Mouse (Mus musculus) adrenal gland, postnatal 36 days (tissue): ENCODE data around the gene Sdhaf3. TPM values are rescaled to one million over a fixed set of nuclear protein-coding genes. Genes with fewer than 3 reads are reported as not detected.
"Not testable (repeated sequence)": the region's sequence is repeated elsewhere in the genome, so short reads cannot be mapped to it uniquely, and the experiment has no call there.

Source experiments
- DNase-seq, 2 experiments: peaks; one replicate each; pipeline ENCODE4 v3.0.0; 2021; ENCODE audit warnings: mixed read lengths in 1 of 2
- long read RNA-seq, 2 experiments: library from polyadenylated mRNA; stranded (forward); transcript quantifications; one replicate each; pipeline ENCODE4 v2.0.0; 2021; ENCODE audit warnings: borderline sequencing depth in 2 of 2
- total RNA-seq, 2 experiments: library from RNA; stranded (reverse); gene quantifications; 2 replicates each; pipeline ENCODE4 v1.2.3; 2021

The Sdhaf3 gene
- 1 to 10 TPM; 4.5 to 6.2 TPM for total RNA-seq
- long read RNA-seq, experiment 1, full-length matches to known transcripts, result 17 of 17 reads
- long read RNA-seq, experiment 1, partial matches to known transcripts, result 0 of 17 reads
- long read RNA-seq, experiment 1, other reads (novel, unspliced or antisense), result 0 of 17 reads
- long read RNA-seq, experiment 2, full-length matches to known transcripts, result 8 of 8 reads
- long read RNA-seq, experiment 2, partial matches to known transcripts, result 0 of 8 reads
- long read RNA-seq, experiment 2, other reads (novel, unspliced or antisense), result 0 of 8 reads

DNA sequence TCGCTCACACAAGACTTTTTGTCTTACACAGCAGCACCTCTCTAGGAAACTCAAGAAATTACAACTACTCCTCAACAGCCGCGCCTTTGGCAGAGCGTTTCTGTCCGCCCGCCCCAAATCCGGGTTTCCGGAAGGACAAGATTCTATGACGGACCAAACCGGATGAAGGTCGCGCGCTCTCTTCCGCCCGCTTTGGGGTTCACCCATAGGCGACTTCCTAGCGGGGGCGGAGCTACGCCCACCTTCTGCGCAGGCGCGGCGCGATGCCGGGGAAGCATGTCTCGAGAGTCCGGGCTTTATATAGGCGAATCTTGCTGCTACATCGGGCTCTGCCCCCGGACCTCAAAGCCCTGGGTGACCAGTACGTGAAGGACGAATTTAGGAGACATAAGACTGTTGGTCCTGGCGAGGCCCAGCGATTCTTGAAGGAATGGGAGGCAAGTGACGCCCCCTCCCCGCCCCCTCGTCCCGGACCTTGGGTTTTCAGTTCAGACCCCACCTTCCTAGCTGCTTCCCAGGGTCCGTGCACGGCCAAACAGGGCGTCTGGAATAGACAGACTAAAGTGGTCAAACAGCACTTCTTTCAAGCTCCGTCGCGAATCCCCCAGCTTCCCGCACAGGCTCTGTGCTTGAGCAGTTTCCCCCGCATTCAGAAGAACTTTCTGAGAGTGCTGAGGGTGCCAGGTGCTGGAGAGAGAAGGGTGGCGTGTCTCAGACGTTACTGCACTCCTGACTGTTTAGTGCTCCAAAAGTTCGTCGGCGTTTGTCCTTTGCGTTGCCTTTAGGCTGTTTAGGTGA is at the start of gene Sdhaf3:
Gene Sdhaf3 (plus strand): TSS at position 241 of the 798 bp plus-strand sequence.
- peak; percentile 95 to 96 for DNase-seq

GRCm38 (mm10) chr6:6909586-6909985 is 46.2 kb upstream of the Sdhaf3 start:
- DNase-seq, result peak; percentile 43 to 57

DNA sequence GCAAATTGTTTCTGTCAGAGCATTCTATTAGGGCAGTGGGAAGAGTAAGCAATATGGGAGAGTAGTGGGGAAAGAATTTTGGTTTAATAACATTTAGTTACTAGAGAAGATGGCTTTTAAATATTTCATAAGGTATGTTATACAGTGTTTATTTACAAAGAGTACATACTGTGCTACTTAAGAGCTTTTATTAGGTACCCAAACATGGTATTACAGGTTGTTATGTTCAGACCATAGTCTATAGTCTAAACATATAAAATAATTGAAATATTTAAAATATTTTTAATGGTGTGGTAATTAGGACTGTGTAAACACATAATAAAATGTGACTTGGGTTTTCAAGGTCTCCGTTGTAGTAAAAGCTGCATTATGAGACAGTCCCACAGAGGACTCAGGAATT is 41.5 kb upstream of the Sdhaf3 start:
- no peak for DNase-seq

- DNase-seq, result peak; percentile 33 to 47
These were observed 40.8 kb upstream of the Sdhaf3 start for GRCm38 (mm10) chr6:6914849-6915525.

DNA sequence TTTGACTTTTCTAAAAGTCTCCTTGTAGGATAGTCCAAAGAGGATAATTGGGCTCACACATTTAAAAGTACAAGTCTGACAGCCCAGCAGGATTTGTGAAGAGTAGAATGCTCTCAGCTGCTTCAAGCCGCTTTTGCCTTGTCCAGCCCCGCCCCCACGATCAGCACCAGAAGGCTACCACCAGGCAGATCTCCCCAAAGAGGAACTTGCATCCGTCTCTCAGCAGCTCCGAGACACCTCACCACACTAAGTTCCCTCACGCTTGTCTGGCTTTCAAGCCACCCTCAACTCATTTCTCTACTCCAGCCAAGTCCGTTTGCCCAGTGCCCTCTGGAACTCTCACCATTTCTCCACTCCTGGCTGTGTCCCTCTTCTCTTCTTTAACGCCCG is 40.3 kb upstream of the Sdhaf3 start:
- no peak for DNase-seq

DNA sequence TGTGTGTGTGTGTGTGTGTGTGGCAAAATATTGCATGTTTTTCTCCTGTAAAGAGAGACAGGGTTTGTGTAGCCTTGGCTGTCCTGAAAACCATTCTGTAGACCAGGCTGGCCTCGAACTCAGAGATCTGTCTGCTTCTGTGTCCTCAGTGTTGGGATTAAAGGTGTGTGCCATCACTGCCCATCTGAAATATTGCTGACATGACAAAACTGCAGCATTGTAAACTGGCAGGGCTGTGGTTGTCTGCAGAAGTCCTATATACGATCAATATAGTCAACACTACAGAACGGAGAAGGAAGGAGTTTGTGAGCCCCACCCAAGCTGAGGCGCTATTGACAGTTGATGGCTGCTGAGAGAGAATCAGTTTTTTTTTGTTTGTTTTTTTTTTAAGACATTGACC is 38.5 kb upstream of the Sdhaf3 start:
- no peak for DNase-seq

- DNase-seq, result no peak
These were observed 30.5 kb upstream of the Sdhaf3 start for GRCm38 (mm10) chr6:6925264-6925663.

DNA sequence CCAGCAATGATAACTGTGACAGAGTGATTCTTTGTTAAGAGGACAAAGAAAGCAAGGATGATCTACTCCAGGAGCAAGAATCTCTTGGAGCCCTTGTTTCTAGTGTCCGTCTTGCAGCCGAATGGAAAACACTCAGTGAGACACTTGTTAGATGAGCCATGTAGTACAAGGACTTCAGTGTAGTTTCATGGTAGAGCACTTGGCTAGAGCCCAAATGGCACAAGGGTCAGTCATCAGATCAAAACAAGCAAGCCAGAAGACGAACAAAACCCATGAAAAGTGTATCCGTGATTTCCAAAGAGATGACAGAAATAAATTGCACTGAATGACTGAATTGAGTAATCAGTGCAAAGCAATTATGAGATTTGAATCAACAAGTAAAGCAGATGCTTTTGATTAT is 25.0 kb upstream of the Sdhaf3 start:
- peak; percentile 43 to 52 for DNase-seq

GRCm38 (mm10) chr6:6931507-6931906 is 24.3 kb upstream of the Sdhaf3 start:
- DNase-seq, result no peak

- DNase-seq, result no peak
These were observed 15.0 kb upstream of the Sdhaf3 start for GRCm38 (mm10) chr6:6940845-6941244.

DNA sequence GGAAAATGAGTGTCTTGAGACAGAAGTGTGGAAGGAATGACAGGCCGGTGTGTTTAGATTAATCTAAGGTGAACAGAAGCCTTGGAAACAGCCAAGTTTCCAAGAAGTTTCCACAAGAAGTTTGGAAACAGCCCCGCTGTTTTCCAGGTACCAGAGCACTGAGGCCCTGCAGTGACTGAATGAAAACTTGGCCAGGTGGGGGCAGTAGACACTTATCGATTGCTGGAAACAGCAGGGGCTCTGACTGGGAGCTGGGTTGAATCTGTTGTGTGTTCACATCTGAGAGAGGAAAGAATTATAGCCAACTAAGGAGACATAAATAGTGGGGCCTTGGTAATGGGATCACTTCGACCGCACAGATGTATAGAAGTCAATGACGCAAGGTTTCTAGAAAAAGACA is 13.0 kb upstream of the Sdhaf3 start:
- peak; percentile 62 to 71 for DNase-seq

DNA sequence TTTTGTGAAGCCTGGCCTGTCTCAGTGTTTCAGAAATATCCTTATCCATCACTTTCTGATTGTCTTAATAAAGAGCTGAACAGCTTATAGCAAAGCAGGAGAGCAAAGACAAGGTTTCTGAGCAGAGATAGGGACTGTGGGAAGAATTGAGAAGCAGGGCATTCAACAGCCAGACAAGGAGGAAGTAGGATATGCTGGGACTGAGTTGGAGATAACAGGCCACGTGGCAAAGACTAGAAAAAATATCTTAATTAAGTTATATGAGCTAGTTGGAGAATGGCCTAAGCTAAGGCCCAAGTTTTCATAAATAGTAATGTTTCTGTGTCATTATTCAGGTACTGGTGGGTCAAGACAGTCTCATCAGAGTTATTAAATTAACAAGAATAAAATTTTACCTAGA is 8.2 kb upstream of the Sdhaf3 start:
- no peak for DNase-seq

GRCm38 (mm10) chr6:6955395-6955763 is 425 bp upstream of the Sdhaf3 start:
- DNase-seq, result no peak

GRCm38 (mm10) chr6:6959234-6959633 is 3.4 kb downstream of the Sdhaf3 start:
- DNase-seq, result not testable (repeated sequence)

DNA sequence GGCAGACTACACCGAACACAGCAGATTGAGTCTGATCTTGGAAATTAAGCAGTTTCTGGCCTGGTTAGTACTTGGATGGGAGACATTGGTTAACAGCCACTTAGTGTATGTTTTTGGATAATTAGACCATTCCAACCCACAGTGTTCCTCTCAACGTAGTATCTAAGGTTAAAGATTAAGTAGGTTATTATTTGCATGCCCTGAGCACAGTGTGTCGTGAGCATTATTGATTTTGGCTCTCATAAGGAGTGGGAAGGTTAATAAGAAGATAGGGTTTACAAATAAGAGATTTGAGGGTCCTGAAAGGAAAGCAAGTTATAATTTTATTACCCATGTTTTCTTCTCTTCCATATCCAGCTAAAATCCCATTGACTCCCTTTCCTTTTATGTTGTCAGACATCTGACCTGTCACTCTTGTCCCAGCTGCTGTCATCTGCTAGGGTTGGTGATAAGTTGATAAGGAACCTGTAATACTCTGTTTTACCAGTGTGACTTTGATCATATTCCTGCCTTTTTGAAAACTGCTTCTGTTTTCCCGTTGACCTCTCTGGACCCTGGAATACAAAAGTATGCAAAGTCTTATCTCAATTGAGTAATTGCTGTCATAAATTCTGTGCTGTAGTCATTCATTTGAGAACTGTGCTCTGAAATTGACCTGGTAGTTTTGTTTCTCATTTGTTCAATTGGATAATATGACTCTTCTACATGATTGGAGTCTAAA is 41.6 kb downstream of the Sdhaf3 start:
- no peak for DNase-seq

- no peak for DNase-seq
These were observed 42.2 kb downstream of the Sdhaf3 start for GRCm38 (mm10) chr6:6997956-6998355.

GRCm38 (mm10) chr6:6999015-6999414 is 43.2 kb downstream of the Sdhaf3 start:
- DNase-seq, result no peak

- no peak for DNase-seq
These were observed 47.3 kb downstream of the Sdhaf3 start for GRCm38 (mm10) chr6:7003085-7003484.

DNA sequence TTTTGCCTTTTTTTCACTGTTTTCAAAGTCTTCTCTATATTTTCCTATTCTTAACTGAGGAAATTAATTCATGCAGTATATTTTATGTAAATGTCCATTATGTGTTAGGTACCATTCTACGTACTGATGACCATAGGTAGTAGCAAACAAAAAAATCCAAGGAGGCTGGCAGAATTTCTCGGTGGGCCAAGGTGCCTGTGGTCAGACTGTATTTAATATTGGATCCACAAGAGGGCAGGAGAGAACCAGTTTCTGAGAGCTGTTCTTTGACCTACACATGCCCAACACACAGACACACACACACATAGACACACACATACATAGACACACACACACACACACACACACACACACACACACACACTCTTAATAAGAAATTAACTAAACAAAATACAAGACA is 48.2 kb downstream of the Sdhaf3 start:
- DNase-seq, result no peak

DNA sequence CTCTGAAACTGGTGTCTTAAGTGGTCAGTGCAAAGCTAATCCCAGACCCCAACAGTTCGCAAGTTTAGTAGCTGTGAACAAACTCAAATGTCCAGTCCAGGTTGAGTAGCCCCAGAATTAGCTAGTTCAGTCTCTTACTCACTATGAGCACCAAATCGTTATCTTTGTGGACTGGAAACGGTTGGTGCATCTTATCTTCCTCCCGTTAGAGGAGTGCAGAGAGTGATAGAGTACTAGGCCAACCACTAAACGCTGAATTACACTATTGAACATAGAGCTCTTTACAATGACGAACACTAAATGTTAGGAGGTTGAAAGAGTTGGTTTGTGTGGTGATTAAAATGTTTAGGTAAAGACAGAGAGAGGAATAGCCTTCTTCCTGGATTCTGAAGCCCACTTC is 82.3 kb downstream of the Sdhaf3 start:
- no peak for DNase-seq

- DNase-seq, result no peak
These were observed 83.0 kb downstream of the Sdhaf3 start for GRCm38 (mm10) chr6:7038835-7039234.

- no peak for DNase-seq
These were observed 86.1 kb downstream of the Sdhaf3 start for GRCm38 (mm10) chr6:7041912-7042311.

DNA sequence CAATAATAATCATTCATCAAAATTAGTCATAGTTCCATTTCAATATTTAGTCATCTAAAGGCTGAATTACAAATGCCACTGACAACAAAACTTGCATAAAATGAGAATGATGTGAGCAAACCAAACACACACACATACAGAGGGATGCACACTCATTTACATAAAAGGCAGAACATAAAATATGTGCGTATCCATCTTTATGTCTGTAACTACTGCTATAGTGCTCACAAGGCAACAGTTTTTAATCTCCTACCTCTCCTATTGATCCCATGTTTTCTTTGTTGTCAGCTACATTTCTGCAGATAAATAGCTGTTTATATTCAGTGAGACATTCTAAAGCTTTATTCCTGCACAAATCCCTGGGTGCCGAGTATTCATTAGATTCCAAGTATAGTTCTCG is 107.0 kb downstream of the Sdhaf3 start:
- no peak for DNase-seq
